ENCODE assay signal across 11 mouse cellular contexts in the genomic region with DNA sequence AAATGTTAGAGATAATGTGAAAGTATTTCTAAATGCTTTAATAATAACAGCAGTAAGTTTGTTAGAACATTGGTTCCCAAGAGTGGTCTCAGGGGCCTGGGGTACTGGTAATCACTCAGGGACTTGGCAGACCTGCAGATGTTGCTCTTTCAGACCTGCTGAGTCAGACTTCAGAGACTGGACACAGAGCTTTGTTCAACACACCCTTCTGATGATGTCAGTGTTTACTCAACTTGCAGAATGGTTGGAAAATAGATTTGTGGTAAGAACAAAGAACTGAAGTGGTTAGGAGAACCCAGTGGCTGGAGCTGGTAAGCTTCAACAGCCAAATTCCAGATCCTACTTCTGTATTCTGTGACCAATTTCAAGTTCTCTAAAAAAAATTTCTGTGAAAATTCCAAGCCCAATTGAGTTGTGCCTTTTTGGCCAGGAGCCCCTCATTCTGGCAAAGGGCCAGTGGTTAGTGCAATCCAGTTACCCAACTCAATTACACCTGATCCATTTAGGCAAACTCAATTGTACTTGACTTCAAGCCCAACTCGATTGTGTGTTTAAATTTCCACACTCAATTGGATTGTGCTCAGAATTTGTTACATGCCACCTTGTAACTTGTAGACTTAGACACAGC.
DNase-seq lines count a peak whose midpoint lies in the region; ATAC-seq and TF ChIP-seq lines count a peak whose summit lies in the region.
"Had no signal": no experiment of that assay in that cellular context is flagged by ENCODE, and none has a peak within 500 bp of the region (broad histone marks: within the 10 kb centered on the region; RNA-seq: fewer than 3 reads in every experiment).

No protein-coding gene starts in this region.

- ATAC-seq in kidney, embryonic 14.5 days (ENCODE audit: low FRiP score, low TSS enrichment), result no peak

- H3K4me2 ChIP-seq in kidney, embryonic 14.5 days (replicated peaks; ENCODE audit: low read depth, low read length), result no peak overlapping the region
- H3K4me2 ChIP-seq: neural tube, embryonic 12.5 days had no signal

- TF ChIP-seq CTCF in thymus, adult 2 months (IDR thresholded peaks at IDR 0.05; ENCODE audit: borderline replicate concordance, control insufficient read depth, extremely low read depth, insufficient read depth, low read length, poor library complexity), result no peak

- no peaks in the 10 kb centered on the region for H3K9me3 ChIP-seq in kidney, embryonic 14.5 days (ENCODE audit: control insufficient read depth, low read length)
- H3K9me3 ChIP-seq: megakaryocyte, embryonic 14.5 days; neural tube, embryonic 12.5 days had no signal

- H3K27me3 ChIP-seq in kidney, embryonic 14.5 days (ENCODE audit: control insufficient read depth, insufficient read depth, low read length), result no peaks in the 10 kb centered on the region
- no peaks in the 10 kb centered on the region for H3K27me3 ChIP-seq in thymus, adult 2 months (ENCODE audit: control insufficient read depth, insufficient read depth, low read length)
- H3K27me3 ChIP-seq: megakaryocyte, embryonic 14.5 days; neural tube, embryonic 12.5 days had no signal

- no peaks in the 10 kb centered on the region for H3K4me1 ChIP-seq in kidney, embryonic 14.5 days (ENCODE audit: control insufficient read depth, insufficient read depth, low read length)
- H3K4me1 ChIP-seq in thymus, adult 2 months (replicated peaks; ENCODE audit: control insufficient read depth, insufficient read depth, low read length), result no peaks in the 10 kb centered on the region
- H3K4me1 ChIP-seq: megakaryocyte, embryonic 14.5 days; neural tube, embryonic 12.5 days had no signal

- no peak overlapping the region for H3K27ac ChIP-seq in kidney, embryonic 14.5 days (ENCODE audit: low read depth, low read length)
- H3K27ac ChIP-seq in thymus, adult 2 months (ENCODE audit: control insufficient read depth, insufficient read depth, low read length), result no peak overlapping the region
- H3K27ac ChIP-seq: neural tube, embryonic 12.5 days had no signal

- peak; percentile 4 for DNase-seq in kidney, postnatal 14 days
- peak; percentile 8 for DNase-seq in adrenal gland, postnatal 25 days
- peak; percentile 9 for DNase-seq in gastrocnemius, postnatal 25 days
- peak; percentile 80 for DNase-seq in lung, postnatal 36 days
- DNase-seq in thymus, adult 2 months, result no peak
- no peak for DNase-seq in spleen, adult 18-20 months
- no peak for DNase-seq in embryo, embryonic 11 days
- DNase-seq: kidney, adult 11 months had no signal

- no peaks in the 10 kb centered on the region for H3K36me3 ChIP-seq in kidney, embryonic 14.5 days (ENCODE audit: control insufficient read depth, insufficient read depth, low read length)
- no peaks in the 10 kb centered on the region for H3K36me3 ChIP-seq in thymus, adult 2 months (ENCODE audit: control insufficient read depth, insufficient read depth, low read length)
- H3K36me3 ChIP-seq: neural tube, embryonic 12.5 days had no signal

- no peak overlapping the region for H3K4me3 ChIP-seq in kidney, embryonic 14.5 days (ENCODE audit: low read length)
- H3K4me3 ChIP-seq in thymus, adult 2 months (ENCODE audit: control insufficient read depth, insufficient read depth, low read length), result no peak overlapping the region
- H3K4me3 ChIP-seq: megakaryocyte, embryonic 14.5 days; neural tube, embryonic 12.5 days had no signal

- H3K9ac ChIP-seq in kidney, embryonic 14.5 days (ENCODE audit: low read depth, low read length), result no peak overlapping the region
- H3K9ac ChIP-seq: neural tube, embryonic 12.5 days had no signal

- no peak for TF ChIP-seq POLR2A in thymus, adult 2 months (IDR thresholded peaks at IDR 0.05; ENCODE audit: control insufficient read depth, extremely low read depth, insufficient read depth, low read length, poor library complexity)

- 88% methylated on average over 1 of the region's 1 CpGs for WGBS in kidney, embryonic 14.5 days
- 81% methylated on average over 1 of the region's 1 CpGs for WGBS in thymus, adult 2 months

Comparison
In these comparisons a context has a peak if more than half of its experiments do, and no peak if none do; other contexts are left out.
1. DNase-seq: peak in kidney, postnatal 14 days (single experiment), adrenal gland, postnatal 25 days (single experiment), gastrocnemius, postnatal 25 days (single experiment) and lung, postnatal 36 days (single experiment); none in thymus, adult 2 months (single experiment), spleen, adult 18-20 months (0 of 2) and embryo, embryonic 11 days (single experiment).